Mouse (Mus musculus): ENCODE measurements around the gene Syde1. TPM values are rescaled to one million over a fixed set of nuclear protein-coding genes. Genes with fewer than 3 reads are reported as not detected.

Gene Syde1
- polyA plus RNA-seq, 1 experiment, result 9.3 TPM

GRCm38 (mm10) chr10:78578204-78578603 is 13.6 kb downstream of the Syde1 start:
- no peak for DNase-seq (ENCODE audit: low read depth in 1 of 2, low spot score in 2 of 2)
- Histone ChIP-seq H3K4me3 (ENCODE audit: extremely low read depth, insufficient read depth, insufficient read length) (no peak overlapping the region), H3K27me3 (ENCODE audit: control insufficient read depth, insufficient read depth, low read length) (no peaks in the 10 kb centered on the region), H3K36me3 (ENCODE audit: control insufficient read depth, insufficient read depth, low read length) (peaks cover 18% of the 10 kb centered on the region), H3K27ac (ENCODE audit: insufficient read depth, low read length) (no peak overlapping the region), H3K4me1 (ENCODE audit: control insufficient read depth, insufficient read depth, insufficient read length) (peaks cover 3% of the 10 kb centered on the region; the same call in 1 of the 2 replicates)
- 69% methylated on average over 3 of the region's 3 CpGs for WGBS
- TF ChIP-seq POLR2A (IDR thresholded peaks at IDR 0.05; ENCODE audit: low read depth, low read length) (no peak), CTCF (IDR thresholded peaks at IDR 0.05; ENCODE audit: extremely low read depth, insufficient read depth, insufficient read length, insufficient replicate concordance) (no peak)

- Histone ChIP-seq H3K27me3 (ENCODE audit: control insufficient read depth, insufficient read depth, low read length) (no peaks in the 10 kb centered on the region), H3K36me3 (ENCODE audit: control insufficient read depth, insufficient read depth, low read length) (peaks cover 18% of the 10 kb centered on the region), H3K27ac (ENCODE audit: insufficient read depth, low read length) (no peak overlapping the region), H3K4me3 (ENCODE audit: extremely low read depth, insufficient read depth, insufficient read length) (no peak overlapping the region), H3K4me1 (ENCODE audit: control insufficient read depth, insufficient read depth, insufficient read length) (peaks cover 3% of the 10 kb centered on the region; the same call in 1 of the 2 replicates)
- TF ChIP-seq POLR2A (IDR thresholded peaks at IDR 0.05; ENCODE audit: low read depth, low read length), result no peak
- TF ChIP-seq CTCF (IDR thresholded peaks at IDR 0.05; ENCODE audit: extremely low read depth, insufficient read depth, insufficient read length, insufficient replicate concordance), result no peak
- WGBS, result 88% methylated on average over 16 of the region's 16 CpGs
- no peak for DNase-seq (ENCODE audit: low read depth in 1 of 2, low spot score in 2 of 2)
Observed at GRCm38 (mm10) chr10:78576435-78577184, 15.2 kb downstream of the Syde1 start.

GRCm38 (mm10) chr10:78575690-78576089 is 16.1 kb downstream of the Syde1 start:
- no peak for TF ChIP-seq POLR2A (IDR thresholded peaks at IDR 0.05; ENCODE audit: low read depth, low read length)
- TF ChIP-seq CTCF (IDR thresholded peaks at IDR 0.05; ENCODE audit: extremely low read depth, insufficient read depth, insufficient read length, insufficient replicate concordance), result no peak
- DNase-seq (ENCODE audit: low read depth in 1 of 2, low spot score in 2 of 2), result no peak
- no peak overlapping the region for H3K4me3 ChIP-seq (ENCODE audit: extremely low read depth, insufficient read depth, insufficient read length)
- no peak overlapping the region for H3K27ac ChIP-seq (ENCODE audit: insufficient read depth, low read length)
- peaks cover 3% of the 10 kb centered on the region; the same call in 1 of the 2 replicates for H3K4me1 ChIP-seq (ENCODE audit: control insufficient read depth, insufficient read depth, insufficient read length)
- H3K27me3 ChIP-seq (ENCODE audit: control insufficient read depth, insufficient read depth, low read length), result no peaks in the 10 kb centered on the region
- peaks cover 14% of the 10 kb centered on the region for H3K36me3 ChIP-seq (ENCODE audit: control insufficient read depth, insufficient read depth, low read length)
- 70% methylated on average over 2 of the region's 2 CpGs for WGBS

- Histone ChIP-seq H3K4me1 (ENCODE audit: control insufficient read depth, insufficient read depth, insufficient read length) (peaks cover 3% of the 10 kb centered on the region; the same call in 1 of the 2 replicates), H3K27me3 (ENCODE audit: control insufficient read depth, insufficient read depth, low read length) (no peaks in the 10 kb centered on the region), H3K4me3 (ENCODE audit: extremely low read depth, insufficient read depth, insufficient read length) (peak overlapping the region; percentile 85), H3K27ac (ENCODE audit: insufficient read depth, low read length) (peak overlapping the region; percentile 96), H3K36me3 (ENCODE audit: control insufficient read depth, insufficient read depth, low read length) (peaks cover 13% of the 10 kb centered on the region)
- WGBS, result 10% methylated on average over 13 of the region's 13 CpGs
- no peak for DNase-seq (ENCODE audit: low read depth in 1 of 2, low spot score in 2 of 2)
- TF ChIP-seq CTCF (IDR thresholded peaks at IDR 0.05; ENCODE audit: extremely low read depth, insufficient read depth, insufficient read length, insufficient replicate concordance) (no peak), POLR2A (IDR thresholded peaks at IDR 0.05; ENCODE audit: low read depth, low read length) (no peak; the same call in 1 of the 2 replicates)
Observed at GRCm38 (mm10) chr10:78575105-78575632, 16.6 kb downstream of the Syde1 start.

- TF ChIP-seq POLR2A (IDR thresholded peaks at IDR 0.05; ENCODE audit: low read depth, low read length), result peak; percentile 8
- 0 out of 2 replicates have a peak, but pooled peaks have one; percentile 0 for TF ChIP-seq CTCF (IDR thresholded peaks at IDR 0.05; ENCODE audit: extremely low read depth, insufficient read depth, insufficient read length, insufficient replicate concordance)
- Histone ChIP-seq H3K4me1 (ENCODE audit: control insufficient read depth, insufficient read depth, insufficient read length) (peaks cover 3% of the 10 kb centered on the region; the same call in 1 of the 2 replicates), H3K4me3 (ENCODE audit: extremely low read depth, insufficient read depth, insufficient read length) (peak within 1 kb of the TSS; percentile 85), H3K27me3 (ENCODE audit: control insufficient read depth, insufficient read depth, low read length) (no peaks in the 10 kb centered on the region), H3K27ac (ENCODE audit: insufficient read depth, low read length) (peak within 1 kb of the TSS; percentile 96), H3K36me3 (ENCODE audit: control insufficient read depth, insufficient read depth, low read length) (peaks cover 8% of the 10 kb centered on the region)
- WGBS, result under 1% methylated on average over 51 of the region's 51 CpGs
- peak; percentile 93 to 94 for DNase-seq (ENCODE audit: low read depth in 1 of 2, low spot score in 2 of 2)
Observed at GRCm38 (mm10) chr10:78574250-78575104, 17.3 kb downstream of the Syde1 start, which contains the start of gene Ilvbl. Ilvbl (plus strand) TSS chr10:78574346.

- 40% methylated on average over 3 of the region's 3 CpGs for WGBS
- H3K36me3 ChIP-seq (ENCODE audit: control insufficient read depth, insufficient read depth, low read length), result peaks cover 4% of the 10 kb centered on the region; the same call in 1 of the 2 replicates
- no peak for TF ChIP-seq POLR2A (IDR thresholded peaks at IDR 0.05; ENCODE audit: low read depth, low read length)
- TF ChIP-seq CTCF (IDR thresholded peaks at IDR 0.05; ENCODE audit: extremely low read depth, insufficient read depth, insufficient read length, insufficient replicate concordance), result no peak
Observed at GRCm38 (mm10) chr10:78573226-78573625, 18.5 kb downstream of the Syde1 start.

More at GRCm38 (mm10) chr10:78573226-78573625, 18.5 kb downstream of the Syde1 start:
- Histone ChIP-seq H3K4me3 (ENCODE audit: extremely low read depth, insufficient read depth, insufficient read length) (no peak overlapping the region), H3K27ac (ENCODE audit: insufficient read depth, low read length) (no peak overlapping the region), H3K4me1 (ENCODE audit: control insufficient read depth, insufficient read depth, insufficient read length) (peaks cover 3% of the 10 kb centered on the region; the same call in 1 of the 2 replicates), H3K27me3 (ENCODE audit: control insufficient read depth, insufficient read depth, low read length) (no peaks in the 10 kb centered on the region)
- no peak for DNase-seq (ENCODE audit: low read depth in 1 of 2, low spot score in 2 of 2)

All from spleen, adult 2 months (tissue).